Mouse (Mus musculus): ENCODE measurements around the gene Trip4. TPM values are rescaled to one million over a fixed set of nuclear protein-coding genes. Genes with fewer than 3 reads are reported as not detected.

The Trip4 gene
- polyA plus RNA-seq (2014; fragmentation: Illumina TruSeq; extraction: RNeasy Lipid Tissue Mini Kit (QIAGEN cat#74804); ENCODE audit: low read depth, low replicate concordance): 17.8 TPM

DNA sequence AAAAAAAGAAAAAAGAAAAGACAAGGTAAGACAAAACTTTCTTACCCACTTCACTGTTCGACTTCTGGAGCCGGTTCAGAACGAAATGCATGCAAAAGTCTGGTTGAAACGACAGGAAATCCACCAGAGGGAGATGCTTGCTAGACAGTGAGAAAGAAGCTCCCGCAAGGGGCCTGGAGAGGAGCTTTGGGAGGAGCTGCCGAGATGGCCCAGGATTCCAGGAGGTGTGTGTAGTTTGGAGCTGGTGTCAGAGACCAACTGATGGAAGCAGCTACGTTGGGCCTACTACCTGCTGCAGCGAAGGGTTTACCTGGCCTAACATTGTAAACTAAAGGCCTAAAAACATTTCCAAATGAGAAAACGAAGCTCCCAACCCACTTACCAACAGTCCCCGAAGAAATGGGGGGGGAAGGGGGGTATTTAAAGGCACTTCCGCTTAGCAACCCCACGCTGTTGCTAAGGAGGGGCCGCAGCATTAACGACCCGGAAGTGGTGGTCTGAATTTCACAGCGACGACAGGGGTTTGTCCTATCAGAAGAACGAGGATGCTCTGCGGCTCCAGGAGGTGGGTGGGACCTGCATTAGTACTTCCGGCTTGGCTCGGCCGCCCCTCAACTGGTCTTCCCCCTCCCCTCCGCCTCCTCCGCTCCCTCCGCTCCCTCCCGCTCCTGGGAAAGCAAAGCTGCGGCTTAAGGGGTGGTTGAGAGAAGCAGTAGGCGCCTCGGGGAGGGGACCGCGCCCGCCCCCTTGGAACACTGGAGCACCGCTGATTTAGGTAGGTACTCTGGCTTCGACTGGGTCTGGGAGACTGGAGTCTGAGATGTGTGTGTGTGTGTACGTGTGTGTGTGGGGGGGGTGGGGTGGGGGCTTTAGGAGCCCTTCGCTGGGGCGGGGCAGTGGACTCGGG, at the start of gene Trip4, which contains the start of gene Csnk1g1:
Trip4 (minus strand) TSS at position 401 of the 907 bp plus-strand sequence.
Csnk1g1 (plus strand) TSS at position 531 of the 907 bp plus-strand sequence.

DNA sequence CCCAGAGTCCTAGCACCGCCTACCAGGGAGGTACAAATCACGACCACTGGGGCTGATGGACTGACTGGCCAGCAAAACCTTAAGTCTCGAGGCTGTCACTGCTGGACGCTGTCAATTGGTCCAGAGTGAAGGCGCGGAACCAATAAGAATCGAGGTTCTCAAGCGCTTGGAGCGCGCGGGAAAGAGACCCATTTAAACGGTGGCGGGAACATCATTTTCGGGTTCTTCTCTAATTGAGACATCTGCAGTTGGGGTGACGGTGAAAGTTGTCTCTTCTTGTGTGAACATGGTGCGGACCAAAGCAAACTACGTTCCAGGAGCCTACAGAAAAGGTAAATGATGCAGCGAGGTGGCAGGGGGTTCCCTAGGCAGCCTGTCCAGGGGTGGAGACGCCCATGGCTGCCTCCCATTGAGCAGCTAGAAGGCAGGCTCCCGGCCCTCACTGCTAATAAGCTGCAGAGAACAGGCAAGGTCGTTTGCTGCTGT, 18.4 kb downstream of the Trip4 start, which contains the start of gene Pclaf:
Pclaf (plus strand) TSS at position 95 of the 486 bp plus-strand sequence.

DNA sequence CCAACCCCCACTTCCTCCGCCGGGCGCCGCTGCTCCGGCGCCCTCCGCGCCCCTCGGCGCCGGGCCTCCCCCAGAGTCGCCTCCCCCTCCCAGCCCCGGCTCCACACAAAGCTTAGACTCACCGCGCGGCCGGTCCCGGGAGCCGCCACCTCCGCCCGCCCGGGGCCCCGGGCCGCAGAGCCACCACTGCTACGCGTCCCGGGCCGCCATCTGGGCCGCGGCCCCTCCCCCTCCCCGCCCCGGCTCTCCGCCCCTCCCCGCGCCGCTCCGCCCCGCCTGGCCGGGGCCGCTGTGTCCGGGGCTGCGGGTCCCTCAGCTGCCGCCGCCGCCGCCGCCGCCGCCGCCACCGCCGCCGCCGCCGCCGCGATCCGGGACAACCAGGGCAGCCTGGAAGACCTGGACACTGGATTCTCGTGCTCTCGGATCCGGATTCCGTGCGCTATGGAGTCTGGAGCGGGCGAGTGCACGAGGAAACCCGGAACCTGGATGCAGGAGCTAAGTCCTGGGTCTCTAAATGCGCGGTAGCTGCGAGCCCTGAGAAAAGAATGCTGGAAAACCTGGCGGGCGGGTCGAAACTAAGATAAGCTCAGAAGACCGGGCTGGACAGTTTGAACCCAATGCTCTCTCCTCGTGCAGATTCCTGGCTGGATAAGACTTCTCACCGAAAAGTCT, 81.1 kb downstream of the Trip4 start, which contains the start of gene Zfp609:
Zfp609 (minus strand) TSS at position 221 of the 672 bp plus-strand sequence.

Other genes with a start within 250 kb of the Trip4 start
- 187 TPM for gene Oaz2, start 240.8 kb downstream of the Trip4 start, polyA plus RNA-seq (2014; fragmentation: Illumina TruSeq; extraction: RNeasy Lipid Tissue Mini Kit (QIAGEN cat#74804); ENCODE audit: low read depth, low replicate concordance)
- gene Zfp609, start 81.2 kb downstream of the Trip4 start, polyA plus RNA-seq (2014; fragmentation: Illumina TruSeq; extraction: RNeasy Lipid Tissue Mini Kit (QIAGEN cat#74804); ENCODE audit: low read depth, low replicate concordance): 12.0 TPM
- 0.45 TPM for gene Pclaf, start 18.6 kb downstream of the Trip4 start, polyA plus RNA-seq (2014; fragmentation: Illumina TruSeq; extraction: RNeasy Lipid Tissue Mini Kit (QIAGEN cat#74804); ENCODE audit: low read depth, low replicate concordance)
- 5.3 TPM for gene Csnk1g1, start 130 bp upstream of the Trip4 start, polyA plus RNA-seq (2014; fragmentation: Illumina TruSeq; extraction: RNeasy Lipid Tissue Mini Kit (QIAGEN cat#74804); ENCODE audit: low read depth, low replicate concordance)
- gene Ppib, start 151.4 kb upstream of the Trip4 start, polyA plus RNA-seq (2014; fragmentation: Illumina TruSeq; extraction: RNeasy Lipid Tissue Mini Kit (QIAGEN cat#74804); ENCODE audit: low read depth, low replicate concordance): 152 TPM
- gene Snx22, start 160.9 kb upstream of the Trip4 start, polyA plus RNA-seq (2014; fragmentation: Illumina TruSeq; extraction: RNeasy Lipid Tissue Mini Kit (QIAGEN cat#74804); ENCODE audit: low read depth, low replicate concordance): 0.24 TPM
- gene Snx1, start 217.8 kb upstream of the Trip4 start, polyA plus RNA-seq (2014; fragmentation: Illumina TruSeq; extraction: RNeasy Lipid Tissue Mini Kit (QIAGEN cat#74804); ENCODE audit: low read depth, low replicate concordance): 34.2 TPM
- gene Ciao2a, start 217.8 kb upstream of the Trip4 start, polyA plus RNA-seq (2014; fragmentation: Illumina TruSeq; extraction: RNeasy Lipid Tissue Mini Kit (QIAGEN cat#74804); ENCODE audit: low read depth, low replicate concordance): 67.7 TPM
- gene Dapk2, start 249.4 kb upstream of the Trip4 start, polyA plus RNA-seq (2014; fragmentation: Illumina TruSeq; extraction: RNeasy Lipid Tissue Mini Kit (QIAGEN cat#74804); ENCODE audit: low read depth, low replicate concordance): 4.5 TPM

Data from heart, adult 10 weeks (tissue).